Mouse (Mus musculus) neutrophil, adult 65 days (primary cell): ENCODE results near the gene Ptprd. TPM values are rescaled to one million over a fixed set of nuclear protein-coding genes. Genes with fewer than 3 reads are reported as not detected.

Experiments used
- total RNA-seq: library from RNA; stranded (reverse); gene quantifications from 2 replicates; pipeline ENCODE4 v1.2.4, GENCODE M21; 2023

Ptprd gene
- 0.95 and 1.5 TPM in 2 replicates for total RNA-seq

DNA sequence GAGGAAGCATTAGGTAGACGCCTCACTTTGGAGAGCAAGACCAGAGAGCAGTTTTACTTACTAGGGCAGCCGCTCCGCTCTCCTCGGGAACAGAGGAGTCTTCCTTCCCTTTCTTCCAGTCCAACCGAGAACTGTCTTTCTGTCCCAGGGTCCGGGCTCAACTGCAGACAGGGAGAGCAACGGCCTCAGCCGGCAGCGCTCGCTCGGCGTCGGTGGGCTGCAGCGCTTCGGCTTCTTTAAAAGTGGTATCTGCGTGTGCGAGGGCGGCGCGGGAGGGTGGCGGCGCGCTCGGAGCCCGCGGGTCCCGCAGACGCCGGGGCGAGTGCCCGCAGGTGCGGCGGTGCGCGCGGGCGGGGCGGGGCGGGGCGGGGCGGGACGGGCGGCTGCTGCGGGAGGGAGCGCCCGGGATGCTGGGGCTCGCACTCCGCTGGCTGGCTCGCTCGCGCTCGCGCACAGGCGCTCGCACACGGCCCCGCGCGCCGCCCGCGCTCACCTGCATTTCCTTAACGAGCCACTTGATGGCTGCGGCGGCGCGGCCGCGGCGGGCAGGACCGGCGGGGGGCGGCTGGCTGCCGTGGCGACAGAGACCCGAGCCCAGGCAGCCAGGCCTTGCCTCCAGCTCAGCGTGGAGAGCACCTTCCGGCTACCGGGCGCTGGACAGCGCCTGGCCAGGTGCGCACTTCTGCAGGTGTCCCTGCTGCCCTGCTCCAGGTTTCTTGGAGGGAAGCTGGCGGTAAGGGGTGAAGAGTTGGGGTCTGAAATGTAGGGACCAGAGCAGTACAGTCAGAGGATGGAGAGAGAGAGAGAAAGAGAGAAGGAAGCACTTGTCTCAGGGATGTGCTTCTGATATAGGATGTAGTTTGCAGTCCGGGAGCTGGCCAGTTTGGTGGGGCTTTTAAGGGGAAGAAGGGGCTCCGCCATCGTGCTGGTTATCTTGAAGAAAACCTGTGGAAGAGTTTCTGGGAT lies at the start of gene Ptprd:
Gene Ptprd, minus strand, starts transcription at position 433 of the 966 bp plus-strand sequence.

